Mouse (Mus musculus): Measurements from ENCODE around the gene Kat6b.
"Not testable (repeated sequence)": the region's sequence is repeated elsewhere in the genome, so short reads cannot be mapped to it uniquely, and the experiment has no call there.

Gene Kat6b

DNA sequence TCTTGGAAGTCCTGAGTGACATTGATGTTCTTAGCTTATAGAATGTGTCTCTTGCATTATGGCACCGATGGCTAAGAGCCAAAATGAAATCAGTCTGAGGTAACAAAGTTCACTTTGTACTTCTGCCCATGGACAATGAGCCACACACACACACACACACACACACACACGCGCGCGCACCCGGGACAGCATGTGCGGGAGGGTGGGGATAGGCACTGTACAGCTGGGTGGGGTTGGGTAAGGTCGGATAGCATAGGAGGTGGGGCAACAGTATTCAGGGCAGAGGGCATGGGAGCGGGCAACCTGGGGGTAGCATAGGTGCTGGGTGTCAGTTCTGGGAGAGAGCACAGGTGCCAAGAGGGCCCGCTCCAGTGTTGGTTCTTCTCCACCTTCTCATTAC is 3.5 kb downstream of the Kat6b start:
- no peak for DNase-seq (ENCODE audit: low spot score)

DNA sequence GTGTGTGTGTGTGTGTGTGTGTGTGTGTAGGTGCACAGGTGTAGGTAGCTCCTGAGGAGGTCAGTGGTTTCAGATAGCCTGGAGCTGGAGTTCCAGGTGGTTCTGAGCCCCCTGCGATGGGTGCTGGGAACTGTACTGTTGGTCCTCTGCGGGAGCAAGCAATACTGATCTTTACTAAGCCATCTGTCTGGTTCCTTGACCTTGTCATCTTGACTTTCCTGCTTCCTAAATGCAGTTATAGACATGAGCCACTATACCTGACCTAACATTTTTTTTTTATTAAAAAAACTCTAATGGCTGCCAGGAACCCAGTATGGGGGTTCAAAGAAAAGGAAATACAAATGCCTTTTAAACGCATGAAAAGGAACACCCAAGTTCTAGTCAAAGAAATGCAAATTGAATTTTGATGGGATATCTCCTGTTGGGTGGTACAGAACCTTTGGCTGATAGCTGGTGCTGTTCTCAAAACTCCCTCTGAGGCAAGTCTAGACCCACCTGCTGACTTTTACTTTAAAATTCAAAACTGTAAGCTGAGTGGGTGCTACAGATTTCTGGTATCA is 4.8 kb downstream of the Kat6b start:
- DNase-seq (ENCODE audit: low spot score) = no peak

DNA sequence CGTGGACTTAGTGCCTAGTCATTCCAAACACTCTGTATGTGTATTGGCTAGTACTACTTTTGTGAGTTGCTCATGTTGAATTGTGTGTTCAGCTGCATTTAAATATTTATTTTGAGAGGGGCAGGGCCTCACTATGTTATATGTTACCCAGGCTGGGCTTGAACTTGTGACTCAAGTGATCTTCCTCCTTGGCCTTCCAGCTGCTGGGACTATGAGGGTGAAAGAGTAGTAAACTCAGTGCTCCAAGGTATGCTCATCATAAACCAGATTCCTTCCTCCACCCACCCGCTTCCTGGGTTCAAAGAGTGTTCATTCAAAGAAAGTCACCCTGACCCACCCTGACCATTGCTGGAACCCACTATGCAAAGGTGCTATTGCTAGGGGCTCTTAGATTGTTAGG is 5.9 kb downstream of the Kat6b start:
- DNase-seq (ENCODE audit: low spot score) = not testable (repeated sequence)

DNA sequence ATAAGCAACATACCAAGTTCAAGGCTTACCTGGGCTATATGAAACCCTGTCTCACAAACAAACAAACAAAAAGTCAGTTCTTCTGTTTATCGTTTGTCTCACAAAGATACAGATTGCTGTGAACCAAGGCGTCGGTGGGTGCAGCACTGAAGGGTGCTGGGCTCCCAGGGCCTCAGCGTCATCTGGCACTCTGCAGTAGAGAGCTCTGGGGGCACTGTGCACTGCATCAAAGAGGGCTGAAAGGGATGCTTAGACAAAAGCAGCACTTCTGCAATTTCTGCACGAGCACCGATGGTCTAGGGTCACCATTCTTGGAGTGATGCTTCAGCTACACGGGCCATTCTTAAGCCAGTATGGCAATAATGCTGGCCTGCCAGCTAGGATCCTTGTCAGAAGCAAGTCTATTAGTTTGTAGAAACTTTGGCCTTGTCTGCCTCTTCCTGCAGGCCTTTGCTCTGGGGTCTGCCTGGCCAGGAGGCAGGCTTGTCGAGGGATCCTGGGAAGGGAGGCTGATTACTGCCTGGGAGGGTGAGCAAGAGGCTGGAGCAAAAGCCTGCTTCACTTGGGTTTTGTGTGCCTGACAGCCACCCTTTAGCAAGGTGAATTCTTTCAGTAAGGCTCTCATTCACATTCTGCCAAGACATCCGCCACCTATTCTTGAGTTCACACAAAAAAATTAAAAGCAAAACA is 7.3 kb downstream of the Kat6b start:
- DNase-seq (ENCODE audit: low spot score) = not testable (repeated sequence)

DNA sequence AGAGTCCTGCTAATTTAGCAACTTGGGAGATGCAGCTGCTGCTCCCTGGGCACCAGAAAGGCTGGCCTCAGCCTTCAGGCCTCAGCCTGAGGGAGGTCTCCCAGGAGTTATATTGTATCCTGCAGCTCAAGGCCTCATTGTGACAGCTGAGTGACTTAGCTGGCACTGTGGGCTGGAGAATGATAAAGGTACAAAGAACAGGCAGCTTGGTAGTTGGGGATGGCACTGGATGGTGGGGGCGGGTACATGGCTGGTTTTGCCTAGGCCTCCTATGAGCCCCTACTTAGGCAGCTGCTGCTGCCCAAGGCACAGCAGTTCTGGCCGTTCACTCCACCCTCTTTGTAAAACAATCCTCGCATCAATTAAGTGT is 7.9 kb downstream of the Kat6b start:
- no peak for DNase-seq (ENCODE audit: low spot score)

DNA sequence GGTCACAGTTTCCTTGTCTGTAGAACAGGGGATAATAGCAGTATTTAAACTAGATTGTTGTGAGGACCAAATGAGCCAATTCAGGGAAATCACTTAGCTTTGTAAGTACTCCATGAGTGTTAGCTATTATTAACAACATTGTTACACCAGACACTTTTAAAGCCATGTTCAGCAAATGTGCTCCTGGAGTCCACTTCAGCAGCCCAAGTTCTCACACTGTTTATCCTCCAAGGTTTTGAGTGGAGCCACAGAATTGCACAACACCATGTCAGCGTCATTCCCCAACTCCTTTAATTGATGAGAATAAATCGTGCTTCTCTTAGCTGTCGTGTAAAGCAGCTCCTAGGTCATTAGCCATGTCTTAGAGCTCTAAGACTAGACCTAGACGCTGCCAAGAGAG is 8.9 kb downstream of the Kat6b start:
- no peak for DNase-seq (ENCODE audit: low spot score)

DNA sequence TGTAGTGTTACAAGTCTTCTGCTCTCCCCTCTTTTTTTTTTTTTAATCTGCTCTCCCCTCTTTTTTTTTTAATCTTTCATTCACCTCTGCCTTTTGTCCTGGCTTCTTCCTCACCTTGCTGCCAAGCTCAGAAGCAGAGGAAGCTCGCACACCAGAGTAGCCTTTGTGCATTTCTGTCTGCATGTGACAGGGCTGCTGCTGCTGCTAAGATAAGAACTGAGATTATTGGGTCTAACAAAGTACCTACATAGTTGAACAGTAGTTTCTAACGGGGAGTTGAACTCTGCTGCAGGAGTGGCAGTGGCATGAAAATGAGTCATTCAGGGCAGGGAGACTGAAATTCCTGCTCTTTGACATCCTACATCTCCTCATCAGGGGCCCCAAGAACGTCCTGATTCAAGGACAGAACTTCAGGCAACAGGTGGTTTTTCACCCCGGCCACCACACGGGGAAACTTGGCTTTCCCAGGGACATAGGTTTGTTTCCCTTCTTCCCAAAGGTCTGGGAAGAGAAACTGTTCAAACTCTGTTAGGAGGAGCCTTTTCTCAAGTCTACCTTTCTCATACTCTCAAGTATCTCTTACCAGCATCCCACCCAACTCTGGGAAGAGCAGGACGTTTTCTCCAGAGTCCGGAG is 17.2 kb downstream of the Kat6b start:
- peak; percentile 54 for DNase-seq (ENCODE audit: low spot score)

DNA sequence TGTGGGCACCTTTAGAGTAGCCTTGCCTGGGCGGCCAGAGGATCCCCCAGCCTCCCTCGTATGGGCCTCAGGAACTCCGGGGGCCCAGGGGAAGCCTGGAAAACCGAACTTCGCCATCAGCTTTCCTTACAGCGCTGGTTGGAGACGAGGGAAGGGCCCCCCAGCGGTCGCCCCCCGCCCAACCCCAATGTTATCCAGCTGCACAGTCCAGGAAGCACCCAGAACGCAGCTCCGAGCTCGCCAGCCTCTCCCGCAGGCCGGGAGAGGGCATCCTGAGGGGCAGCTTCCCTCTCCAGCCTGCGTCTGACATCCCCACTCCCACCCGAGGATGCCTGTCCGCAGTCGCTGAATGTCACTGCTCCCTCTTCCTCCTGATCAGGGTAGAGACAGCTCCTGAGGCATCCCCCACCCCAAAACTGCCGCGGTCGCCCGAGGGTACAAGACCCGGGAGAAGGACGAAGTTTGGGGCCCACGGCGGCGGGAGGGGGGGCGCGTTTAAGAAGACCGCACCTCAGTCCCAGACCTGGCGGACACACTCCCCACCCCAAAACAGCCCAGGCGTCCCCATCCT is 17.9 kb downstream of the Kat6b start:
- peak; percentile 64 for DNase-seq (ENCODE audit: low spot score)

DNA sequence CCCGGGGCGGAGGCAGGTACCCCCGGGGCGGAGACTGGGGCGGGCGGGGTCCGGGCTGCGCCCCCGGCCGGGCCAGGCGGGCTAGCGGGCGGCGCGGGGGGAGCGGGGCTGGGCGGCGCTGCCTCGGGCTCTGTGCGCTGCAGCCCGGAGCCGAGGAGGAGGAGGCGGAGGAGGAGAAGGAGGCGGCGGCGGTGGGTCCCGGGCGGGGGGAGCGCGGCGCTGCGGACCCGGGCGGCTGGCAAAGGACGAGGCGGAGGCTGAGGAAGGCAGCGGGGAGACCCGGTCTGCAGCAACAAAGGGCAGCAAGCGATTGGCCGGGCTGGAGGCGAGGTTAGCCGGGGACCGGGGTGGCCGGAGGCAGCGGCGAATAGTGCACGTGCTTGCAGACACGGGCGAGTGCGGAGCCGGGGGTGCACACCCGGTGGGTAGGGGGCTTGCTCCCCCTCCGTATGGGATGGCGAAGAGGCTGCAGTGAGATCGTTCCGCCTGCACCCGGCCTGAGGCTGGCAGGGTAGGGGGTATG is 18.5 kb downstream of the Kat6b start:
- peak; percentile 76 for DNase-seq (ENCODE audit: low spot score)

DNA sequence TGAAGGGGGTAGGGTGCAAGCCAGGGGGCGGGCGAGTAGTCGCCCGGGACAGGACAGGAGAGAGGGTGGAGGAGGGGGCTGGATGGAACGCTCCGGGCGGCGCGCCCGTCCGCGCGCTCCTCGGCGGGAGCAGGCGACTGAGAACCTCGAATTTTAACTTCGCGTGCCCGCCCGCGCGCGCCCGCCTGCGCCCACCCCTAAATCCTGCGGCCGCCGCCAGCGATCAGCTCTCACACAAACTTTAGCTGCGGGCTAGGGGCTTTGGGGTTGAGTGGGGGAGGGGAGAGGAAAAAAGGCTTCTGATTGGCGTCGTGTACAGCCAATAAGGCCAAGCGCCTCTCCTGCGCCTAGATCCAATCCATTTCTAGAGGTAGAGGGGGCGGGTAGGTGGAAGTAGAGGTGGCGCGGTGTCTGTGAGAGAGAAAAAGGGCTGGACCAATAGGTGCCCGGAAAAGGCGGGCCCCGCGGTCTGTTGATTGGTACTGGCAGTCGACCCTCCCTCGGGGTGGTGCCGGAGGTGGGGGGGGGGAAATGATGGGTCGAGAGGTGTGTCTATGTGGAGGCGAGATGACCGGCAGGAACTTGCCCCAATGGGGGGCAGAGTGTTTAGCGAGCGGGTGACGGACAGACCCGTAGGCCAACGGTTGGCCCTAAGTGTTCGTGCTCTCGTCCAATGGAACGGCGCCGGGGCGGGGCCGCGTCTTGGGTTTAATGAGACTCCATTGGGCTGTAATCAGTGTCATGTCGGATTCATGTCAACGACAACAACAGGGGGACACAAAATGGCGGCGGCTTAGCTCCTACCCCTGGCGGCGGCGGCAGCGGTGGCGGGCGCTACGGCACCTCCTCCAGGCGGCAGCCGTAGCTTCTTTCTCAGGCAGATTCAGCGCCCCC is 19.2 kb downstream of the Kat6b start:
- peak; percentile 100 for DNase-seq (ENCODE audit: low spot score)

DNA sequence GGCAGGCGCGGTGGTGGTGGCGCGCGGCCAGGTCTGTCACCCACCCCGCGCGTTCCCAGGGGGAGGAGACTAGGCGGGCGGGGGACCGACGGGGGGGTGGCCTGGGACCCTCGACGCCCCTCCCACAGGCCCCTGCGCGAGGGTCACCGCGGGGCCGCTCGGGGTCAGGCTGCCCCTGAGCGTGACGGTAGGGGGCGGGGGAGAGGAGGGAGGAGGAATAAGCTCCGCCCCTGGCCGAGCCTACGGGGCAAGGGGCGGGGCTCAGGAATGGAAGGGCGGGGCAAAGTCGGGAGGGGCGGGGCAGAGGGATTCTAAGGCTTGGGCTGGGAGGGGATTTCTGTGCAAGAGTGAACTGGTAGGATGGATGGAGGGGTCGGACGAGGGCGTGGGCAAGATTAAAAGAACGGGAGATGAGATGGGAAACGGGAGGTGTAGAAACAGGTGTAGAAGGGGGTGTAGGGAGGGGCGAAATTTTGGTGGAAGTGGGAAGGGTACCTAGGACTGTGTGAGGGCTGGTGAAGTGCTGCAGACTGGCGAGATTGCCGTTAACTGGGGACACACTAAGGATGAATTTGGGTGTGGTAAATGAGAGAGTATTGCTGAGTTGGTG is 19.9 kb downstream of the Kat6b start:
- DNase-seq (ENCODE audit: low spot score) = peak; percentile 95

DNA sequence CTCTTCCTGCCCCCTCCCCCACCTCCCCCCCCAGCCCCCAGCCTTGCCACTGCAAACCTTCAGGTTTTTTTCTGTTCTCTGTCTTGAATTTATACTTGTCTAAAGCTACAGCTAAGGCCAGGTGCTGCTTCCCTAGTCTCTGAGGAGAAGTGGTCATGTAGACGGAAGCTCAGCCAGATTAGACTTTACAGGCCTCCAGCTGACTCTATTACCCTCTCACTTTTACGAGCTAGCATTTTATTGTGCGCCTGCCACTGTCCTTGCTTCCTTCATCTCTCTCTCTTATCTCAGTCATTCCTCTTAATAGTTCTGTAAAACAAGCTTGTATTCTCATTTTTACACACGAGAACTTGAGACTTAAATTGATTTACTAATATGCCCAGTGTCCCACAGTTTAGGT is 23.8 kb downstream of the Kat6b start:
- no peak for DNase-seq (ENCODE audit: low spot score)

DNA sequence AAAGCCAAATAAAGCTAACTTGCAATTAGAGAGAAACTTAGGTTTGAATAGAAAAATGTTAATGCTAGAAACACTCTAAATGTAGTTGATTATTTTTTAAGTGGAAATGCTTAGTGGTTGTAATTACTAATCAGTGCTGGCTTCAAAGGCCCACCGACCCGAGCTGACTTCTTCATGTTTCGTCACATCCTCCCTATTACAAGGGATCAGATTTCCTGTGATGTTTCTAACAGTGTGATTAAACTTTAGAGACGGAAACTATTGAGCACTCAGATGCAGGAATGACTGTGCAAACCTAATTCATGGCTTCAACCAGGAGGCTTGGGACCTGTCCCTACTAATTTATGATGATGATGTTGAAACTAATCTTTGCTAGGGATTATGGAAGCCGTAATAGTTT is 25.8 kb downstream of the Kat6b start:
- no peak for DNase-seq (ENCODE audit: low spot score)

DNA sequence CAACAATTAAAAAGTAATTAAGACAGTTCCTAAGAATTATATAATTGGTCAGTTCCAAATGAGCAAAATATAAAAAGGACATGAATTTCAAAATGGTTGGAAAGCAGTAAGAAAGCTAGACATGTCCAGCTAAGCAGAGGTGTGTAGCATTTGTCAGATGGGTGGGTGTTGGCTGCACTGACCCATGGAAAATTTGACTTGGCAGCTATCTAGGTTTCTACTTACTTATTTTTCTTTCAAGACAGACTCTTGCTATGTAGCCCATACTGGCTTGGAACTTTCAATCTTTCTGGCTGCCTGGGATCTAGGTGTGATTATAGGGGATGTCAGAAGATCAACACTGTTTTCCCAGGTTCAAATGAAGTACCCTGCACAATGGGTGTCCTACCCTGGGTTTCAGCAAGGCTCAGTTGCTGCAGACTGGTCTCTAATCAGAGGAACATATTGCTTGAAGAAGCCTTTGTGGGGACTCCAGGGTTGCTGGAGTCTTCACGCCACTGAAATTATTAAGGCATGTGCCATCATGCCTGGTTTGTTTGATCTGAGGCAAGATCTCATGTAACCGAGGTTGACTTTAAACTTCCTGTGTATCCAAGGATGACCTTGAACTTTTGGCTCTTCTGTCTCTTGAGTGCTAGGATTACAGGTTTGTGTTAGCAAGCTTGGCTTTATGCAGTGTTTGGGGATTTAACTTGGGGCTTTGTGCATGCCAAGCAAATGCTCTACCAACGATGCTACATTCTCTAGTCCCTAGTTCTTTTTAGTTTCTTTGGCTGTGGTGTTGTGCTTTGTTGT is 28.1 kb downstream of the Kat6b start:
- DNase-seq (ENCODE audit: low spot score) = no peak

DNA sequence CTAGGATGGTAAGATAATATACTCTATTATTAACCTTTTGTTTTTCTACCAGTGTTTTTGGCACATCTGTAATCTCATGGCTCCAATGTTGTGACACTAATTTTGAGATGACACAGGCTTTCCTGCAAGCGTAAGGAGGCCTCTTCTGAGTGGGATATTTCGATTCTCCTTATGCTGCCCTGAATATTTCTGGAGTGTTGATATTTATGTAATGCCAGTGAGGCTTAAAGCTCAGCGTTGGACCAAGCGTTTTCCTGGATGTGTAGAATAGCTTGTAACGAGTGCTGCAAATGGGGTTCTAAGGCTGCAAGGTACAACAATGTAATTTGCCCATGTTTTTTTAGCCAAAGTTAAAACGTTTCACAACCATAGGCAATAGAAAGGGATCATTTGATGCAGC is 30.2 kb downstream of the Kat6b start:
- no peak for DNase-seq (ENCODE audit: low spot score)

DNA sequence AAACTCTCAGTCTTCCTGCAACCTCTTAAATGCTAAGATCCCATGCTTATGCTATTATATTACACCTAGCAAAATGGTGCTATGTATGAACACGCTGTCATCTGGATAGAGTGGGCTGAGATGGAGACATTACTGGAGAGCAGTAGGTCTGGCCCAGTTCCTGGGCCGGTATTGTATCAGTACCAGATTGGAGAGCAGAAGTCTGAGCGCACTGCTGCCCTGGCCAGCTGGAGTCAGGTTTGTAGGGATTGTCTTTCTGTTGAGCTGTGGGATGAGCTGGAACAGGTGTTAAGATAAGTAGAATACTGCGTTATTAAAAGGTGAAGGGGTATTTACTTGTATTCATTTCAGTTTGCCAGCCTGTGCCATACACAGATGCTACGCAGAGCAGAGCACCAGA is 34.3 kb downstream of the Kat6b start:
- no peak for DNase-seq (ENCODE audit: low spot score)

DNA sequence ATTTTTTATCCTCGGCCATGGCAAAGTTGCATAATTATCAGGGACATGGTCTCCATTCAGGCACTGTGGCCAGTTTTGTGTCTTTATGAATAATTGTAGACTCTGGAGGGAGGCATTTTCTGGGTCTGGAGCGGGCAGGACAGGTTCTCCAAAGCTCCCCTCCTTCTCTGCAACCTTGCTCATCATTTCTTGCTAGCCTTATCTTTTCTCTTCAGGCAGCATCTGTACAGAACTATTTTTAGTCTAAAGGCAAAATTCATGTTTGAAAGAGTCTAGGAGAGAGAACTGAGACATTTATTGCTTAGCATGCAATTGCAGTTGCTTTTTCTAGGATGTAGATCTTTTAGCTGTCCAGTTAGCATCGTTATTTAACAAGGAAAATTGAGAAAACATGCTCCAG is 38.1 kb downstream of the Kat6b start:
- DNase-seq (ENCODE audit: low spot score) = no peak

DNA sequence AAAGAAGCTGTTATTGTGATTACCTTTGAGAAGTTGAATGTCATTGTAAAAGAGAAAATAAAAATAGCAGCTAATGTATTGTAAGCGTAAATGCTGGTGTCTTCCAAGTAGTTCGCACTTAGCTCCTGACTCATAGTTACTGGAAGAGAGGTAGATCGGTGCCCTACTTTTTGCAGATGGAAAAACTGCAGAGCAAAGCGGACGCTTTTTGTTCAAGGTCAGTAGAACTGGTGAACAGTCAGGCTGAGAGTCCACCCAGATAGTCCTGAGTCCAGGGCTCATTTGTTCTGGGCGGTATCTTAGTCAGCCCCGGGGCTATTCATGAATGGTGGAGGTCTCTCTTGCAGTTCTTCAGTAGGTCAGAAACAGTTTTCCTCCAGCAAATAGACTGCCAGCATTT is 39.3 kb downstream of the Kat6b start:
- DNase-seq (ENCODE audit: low spot score) = no peak

DNA sequence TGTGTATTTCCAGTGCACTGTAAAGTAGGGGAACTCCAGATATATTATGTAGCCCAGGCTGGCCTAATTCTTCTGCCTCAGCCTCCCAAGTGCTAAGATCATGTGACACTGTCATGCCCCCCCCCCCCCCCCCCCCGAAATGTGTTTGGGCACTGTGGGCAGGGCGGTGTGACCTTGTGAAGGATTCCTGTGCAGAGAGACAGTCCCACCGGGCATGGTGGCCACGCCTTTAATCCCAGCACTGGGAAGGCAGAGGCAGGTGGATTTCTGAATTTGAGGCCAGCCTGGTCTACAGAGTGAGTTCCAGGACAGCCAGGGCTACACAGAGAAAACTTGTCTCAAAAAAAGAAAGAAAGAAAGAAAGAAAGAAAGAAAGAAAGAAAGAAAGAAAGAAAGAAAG is 40.3 kb downstream of the Kat6b start:
- not testable (repeated sequence) for DNase-seq (ENCODE audit: low spot score)

DNA sequence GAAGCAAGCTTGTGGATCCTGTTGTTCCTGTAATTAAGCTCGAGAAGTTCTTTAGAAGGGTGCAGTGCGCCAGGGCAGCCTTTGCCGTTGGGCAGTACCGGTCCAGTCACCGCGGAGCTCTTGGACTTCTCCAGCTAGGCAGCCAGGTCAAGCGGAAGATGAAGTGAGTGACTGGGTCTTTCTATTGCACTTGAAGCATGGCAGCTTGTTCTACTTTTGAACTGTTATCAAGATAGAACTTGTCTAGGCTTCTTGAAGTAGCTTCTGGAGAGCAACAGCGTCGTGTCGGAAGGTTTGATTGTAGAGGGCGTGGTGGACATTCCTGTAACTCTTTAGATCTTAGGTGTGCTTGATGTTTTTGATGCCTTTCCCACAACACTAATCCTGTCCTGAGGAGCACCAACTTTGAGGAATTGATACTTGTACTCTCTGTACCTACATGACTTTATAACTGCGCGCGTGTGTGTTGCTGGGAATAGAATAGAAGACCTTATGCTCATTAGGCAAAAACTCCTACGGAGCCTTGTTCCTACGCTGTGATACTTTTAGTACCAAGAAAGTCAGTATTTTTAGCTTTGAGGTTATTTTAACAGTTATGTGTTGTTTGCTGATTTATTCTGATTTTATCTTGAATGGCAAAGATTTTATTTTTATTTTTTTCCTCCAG is 41.2 kb downstream of the Kat6b start:
- peak; percentile 41 for DNase-seq (ENCODE audit: low spot score)

All from retina, embryonic 14.5 days (tissue).